ENCODE assay signal across 33 mouse cellular contexts in the genomic region with DNA sequence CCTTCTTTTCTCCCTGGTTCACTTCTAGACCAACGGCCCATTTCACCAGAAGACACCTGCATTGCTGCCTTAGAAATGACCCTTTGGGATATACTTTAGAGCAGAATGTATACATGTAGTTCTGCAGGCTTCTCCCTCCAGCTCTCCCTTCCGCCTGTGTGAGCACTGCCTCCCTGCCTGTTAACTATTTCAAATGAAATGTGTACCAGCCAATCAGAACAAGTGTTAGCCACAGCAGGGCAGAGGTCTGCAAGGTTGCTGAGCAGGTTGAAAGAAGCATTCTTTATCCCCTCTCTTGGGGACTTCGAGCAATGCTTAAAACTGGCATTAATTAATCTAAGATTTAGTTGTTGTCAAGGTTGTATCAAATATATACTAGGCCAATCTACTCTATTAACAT. TPM values are rescaled to one million over a fixed set of nuclear protein-coding genes. Genes with fewer than 3 reads are reported as not detected.
"Had no signal": no experiment of that assay in that cellular context is flagged by ENCODE, and none has a peak within 500 bp of the region (broad histone marks: within the 10 kb centered on the region; RNA-seq: fewer than 3 reads in every experiment).

No protein-coding gene starts in this region.

- H3K4me3 ChIP-seq: embryonic facial prominence, embryonic 10.5 days; embryonic facial prominence, embryonic 12.5 days; embryonic facial prominence, embryonic 13.5 days; embryonic facial prominence, embryonic 15.5 days; erythroblast, embryonic 14.5 days; forebrain, embryonic 10.5 days; forebrain, embryonic 12.5 days; forebrain, embryonic 13.5 days; forebrain, embryonic 15.5 days; heart, adult 2 months had no signal

- H3K4me1 ChIP-seq: embryonic facial prominence, embryonic 10.5 days; embryonic facial prominence, embryonic 12.5 days; embryonic facial prominence, embryonic 13.5 days; embryonic facial prominence, embryonic 15.5 days; forebrain, embryonic 12.5 days; forebrain, embryonic 13.5 days; forebrain, embryonic 15.5 days had no signal

- H3K27me3 ChIP-seq: embryonic facial prominence, embryonic 12.5 days; embryonic facial prominence, embryonic 13.5 days; embryonic facial prominence, embryonic 15.5 days; forebrain, embryonic 12.5 days; forebrain, embryonic 13.5 days; forebrain, embryonic 15.5 days had no signal

- H3K27ac ChIP-seq: embryonic facial prominence, embryonic 10.5 days; embryonic facial prominence, embryonic 12.5 days; embryonic facial prominence, embryonic 13.5 days; embryonic facial prominence, embryonic 15.5 days; forebrain, embryonic 12.5 days; forebrain, embryonic 13.5 days; forebrain, embryonic 15.5 days; heart, adult 2 months had no signal

- H3K36me3 ChIP-seq: embryonic facial prominence, embryonic 10.5 days; embryonic facial prominence, embryonic 12.5 days; embryonic facial prominence, embryonic 13.5 days; embryonic facial prominence, embryonic 15.5 days; forebrain, embryonic 10.5 days; forebrain, embryonic 12.5 days; forebrain, embryonic 15.5 days had no signal

- DNase-seq: cerebellum, adult 18-20 months; cerebellum, adult 2 months; cerebellum, adult 8-10 months; cerebellum, adult 9-10 months; cerebellum, adult 9-11 months; cerebellum, postnatal 10 days; cerebellum, postnatal 14 days; cerebellum, postnatal 25 days; cerebellum, postnatal 36 days; embryo, embryonic 11 days; forebrain, postnatal 0 days; gastrocnemius, postnatal 10 days; gastrocnemius, postnatal 14 days; gastrocnemius, postnatal 25 days; gastrocnemius, postnatal 36 days; heart, adult 11 months; heart, adult 18-20 months; heart, adult 2 months had no signal

- H3K4me2 ChIP-seq: embryonic facial prominence, embryonic 12.5 days; embryonic facial prominence, embryonic 13.5 days; embryonic facial prominence, embryonic 15.5 days; forebrain, embryonic 12.5 days; forebrain, embryonic 13.5 days; forebrain, embryonic 15.5 days had no signal

- ATAC-seq: forebrain, embryonic 13.5 days; forebrain, embryonic 14.5 days; forebrain, embryonic 15.5 days; forebrain, embryonic 16.5 days; forebrain, postnatal 0 days had no signal

- H3K9me3 ChIP-seq: embryonic facial prominence, embryonic 10.5 days; embryonic facial prominence, embryonic 12.5 days; embryonic facial prominence, embryonic 13.5 days; embryonic facial prominence, embryonic 15.5 days; forebrain, embryonic 10.5 days; forebrain, embryonic 12.5 days; forebrain, embryonic 13.5 days; forebrain, embryonic 15.5 days had no signal

- H3K9ac ChIP-seq: embryonic facial prominence, embryonic 12.5 days; embryonic facial prominence, embryonic 13.5 days; embryonic facial prominence, embryonic 15.5 days; forebrain, embryonic 12.5 days; forebrain, embryonic 13.5 days; forebrain, embryonic 15.5 days; forebrain, postnatal 0 days had no signal

RNA-seq across cellular contexts. Expression of a gene that starts 53.8 kb away (rescaled TPM):
- total RNA-seq: common myeloid progenitor, adult 5-6 weeks; granulocyte monocyte progenitor cell, adult 5-6 weeks had no signal
- polyA plus RNA-seq: embryonic facial prominence, embryonic 10.5 days; embryonic facial prominence, embryonic 11.5 days; embryonic facial prominence, embryonic 13.5 days; embryonic facial prominence, embryonic 15.5 days; erythroblast, embryonic 14.5 days; forebrain, embryonic 10.5 days; forebrain, embryonic 11.5 days had no signal
